Mouse (Mus musculus): ENCODE measurements around the gene Olfr1281.
"Not testable (repeated sequence)": the region's sequence is repeated elsewhere in the genome, so short reads cannot be mapped to it uniquely, and the experiment has no call there.

The Olfr1281 gene

DNA sequence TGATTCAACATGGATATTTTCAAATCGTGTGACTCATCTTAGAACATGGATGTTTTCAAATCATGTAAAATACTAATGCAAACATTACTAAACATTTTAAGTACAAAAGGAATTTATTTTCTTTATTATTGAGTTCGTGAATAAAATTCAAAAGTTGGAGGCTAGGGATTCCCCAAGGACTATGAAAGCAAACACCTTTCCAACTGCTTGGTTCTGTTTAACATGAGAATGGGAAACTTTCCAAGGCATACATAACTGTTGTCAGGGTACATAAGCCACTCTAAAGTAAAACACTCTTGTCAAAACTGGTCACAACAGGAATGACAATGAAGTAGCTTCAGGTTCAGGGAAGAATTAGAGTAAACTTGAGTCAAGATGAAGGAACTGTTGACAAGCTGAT, at the start of gene Olfr1281:
Olfr1281 (plus strand) TSS at position 301 of the 400 bp plus-strand sequence.
- DNase-seq (ENCODE audit: low spot score), result no peak

DNA sequence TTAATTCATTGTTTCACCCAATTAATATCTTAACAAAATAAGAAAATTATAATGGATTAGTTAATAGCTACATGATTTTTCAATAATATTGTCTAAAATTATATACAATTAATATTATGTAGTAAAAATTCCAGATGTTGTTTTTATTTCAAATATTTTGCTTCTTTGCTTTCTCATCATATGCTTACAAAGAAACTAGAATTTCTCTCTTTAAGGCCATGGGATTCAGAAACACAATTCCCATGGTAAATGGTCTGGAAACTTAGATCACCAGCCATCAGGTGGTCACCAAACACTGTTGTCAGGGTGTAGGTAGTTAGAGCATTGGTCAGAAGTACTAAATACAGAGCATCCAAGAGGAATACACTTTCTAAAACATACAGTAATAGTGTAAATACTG, 36.5 kb upstream of the Olfr1281 start, which contains the start of gene Olfr1278:
Olfr1278 (plus strand) TSS at position 301 of the 400 bp plus-strand sequence.
- no peak for DNase-seq (ENCODE audit: low spot score)

DNA sequence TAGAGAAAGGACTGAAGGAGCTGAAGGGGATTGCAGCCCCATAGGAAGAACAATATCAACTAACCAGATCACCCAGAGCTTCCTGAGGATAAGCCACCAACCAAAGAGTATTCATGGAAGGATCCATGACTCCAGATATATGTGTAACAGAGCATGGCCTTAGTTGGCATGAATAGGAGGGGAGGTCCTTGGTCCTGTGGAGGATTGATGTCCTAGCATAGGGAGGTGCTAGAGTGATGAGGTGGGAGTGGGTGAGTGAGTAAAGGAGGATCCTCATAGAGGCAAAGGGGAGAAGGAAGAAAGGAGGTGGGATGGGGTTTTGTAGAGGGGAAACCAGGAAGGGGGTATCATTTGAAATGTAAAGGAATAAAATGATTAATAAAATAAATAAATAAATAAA, 27.8 kb upstream of the Olfr1281 start:
- DNase-seq (ENCODE audit: low spot score), result no peak

DNA sequence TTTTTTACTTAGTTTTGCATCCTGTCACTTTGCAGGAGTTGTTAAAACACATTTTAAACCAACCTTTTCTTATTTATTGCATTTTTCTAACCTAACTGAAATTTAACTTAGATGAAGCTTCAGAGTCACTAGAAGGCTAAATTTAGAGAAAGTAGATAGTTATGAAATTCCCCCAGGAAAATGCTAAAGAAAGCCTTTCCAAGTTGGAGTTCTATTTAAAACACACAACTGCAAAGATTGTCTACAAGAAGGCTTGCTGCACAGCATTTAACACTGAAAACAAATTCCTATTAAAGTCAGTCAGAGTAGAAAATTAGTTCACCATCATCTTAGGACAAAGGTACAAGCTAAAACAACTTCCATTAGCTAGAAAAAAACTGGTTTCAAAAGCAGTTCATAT, 25.9 kb upstream of the Olfr1281 start, which contains the start of gene Olfr1279:
Olfr1279 (plus strand) TSS at position 262 of the 400 bp plus-strand sequence.
- DNase-seq (ENCODE audit: low spot score), result no peak

DNA sequence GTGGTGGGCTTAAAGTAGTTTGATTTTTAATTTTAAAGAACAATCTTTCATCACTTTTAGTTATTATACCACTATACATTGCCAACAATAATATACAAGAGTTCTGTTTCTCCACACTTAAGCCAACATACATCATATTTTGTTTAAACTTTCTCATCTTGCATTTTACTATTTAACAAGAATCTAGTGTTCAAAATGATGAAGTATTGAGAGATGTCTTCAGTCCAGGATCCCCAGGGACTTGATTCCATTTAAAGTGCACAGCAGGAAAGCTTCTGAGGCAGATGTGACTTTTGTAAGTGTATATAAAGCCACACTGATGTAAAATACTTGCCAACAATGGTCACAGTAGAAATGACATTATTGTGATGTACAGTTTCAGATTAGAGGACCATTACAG, 12.6 kb upstream of the Olfr1281 start, which contains the start of gene Olfr1280:
Olfr1280 (plus strand) TSS at position 301 of the 400 bp plus-strand sequence.
- peak; percentile 6 for DNase-seq (ENCODE audit: low spot score)

DNA sequence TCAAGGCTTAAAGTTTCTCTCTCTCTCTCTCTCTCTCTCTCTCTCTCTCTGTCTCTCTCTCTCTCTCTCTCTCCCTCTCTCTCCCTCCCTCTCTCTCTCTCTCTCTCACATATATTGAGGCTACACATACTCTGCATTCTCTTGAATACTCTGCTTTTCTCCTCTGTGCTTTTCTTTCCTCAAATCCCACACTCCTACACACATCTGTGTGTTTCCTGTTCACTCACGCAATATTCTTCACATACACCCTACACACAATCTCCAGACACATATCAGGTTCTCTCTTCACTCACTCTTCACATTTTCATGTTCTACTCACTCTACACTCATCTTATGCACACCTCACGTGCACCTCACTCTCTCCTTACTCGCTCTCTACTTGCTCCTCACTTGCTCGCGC, 7.4 kb downstream of the Olfr1281 start:
- not testable (repeated sequence) for DNase-seq (ENCODE audit: low spot score)

DNA sequence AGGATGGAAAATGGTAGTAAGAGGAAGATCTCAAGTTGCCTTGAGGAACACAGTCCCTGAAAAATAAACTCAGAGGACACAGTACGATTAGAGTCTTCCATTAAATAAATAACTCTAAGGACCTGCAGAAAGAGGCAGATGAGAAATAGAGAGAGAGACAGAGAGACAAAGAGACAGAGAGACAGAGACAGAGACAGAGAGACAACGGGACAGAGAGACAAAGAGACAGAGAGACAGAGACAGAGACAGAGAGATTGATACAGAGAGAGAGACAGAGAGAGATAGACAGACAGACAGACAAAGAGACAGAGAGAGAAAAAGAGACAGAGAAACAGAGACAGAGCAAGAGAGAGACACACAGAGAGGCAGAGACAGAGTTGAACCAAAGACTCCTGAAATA, 9.7 kb downstream of the Olfr1281 start, which contains the start of gene Olfr1282:
Olfr1282 (minus strand) TSS at position 101 of the 400 bp plus-strand sequence.
- DNase-seq (ENCODE audit: low spot score), result no peak

DNA sequence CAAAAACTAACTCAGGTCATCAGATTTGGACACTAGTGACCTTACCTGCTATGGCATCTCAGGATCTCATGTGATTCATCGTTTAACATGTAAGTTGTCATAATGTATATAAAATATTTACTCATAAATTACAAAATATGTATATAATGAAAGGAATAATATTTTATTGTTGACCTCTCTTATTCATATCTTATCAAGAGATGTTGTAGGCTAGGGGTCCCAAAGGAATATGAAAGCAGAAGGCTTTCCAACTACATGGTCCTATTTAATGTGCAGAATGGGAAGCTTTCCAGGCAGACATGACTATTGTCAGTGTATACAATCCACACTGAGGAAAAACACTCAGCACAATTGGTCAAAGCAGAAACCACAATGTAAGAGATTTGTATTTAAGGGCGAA, 40.2 kb downstream of the Olfr1281 start, which contains the start of gene Olfr1283:
Olfr1283 (plus strand) TSS at position 301 of the 400 bp plus-strand sequence.
- no peak for DNase-seq (ENCODE audit: low spot score)

DNA sequence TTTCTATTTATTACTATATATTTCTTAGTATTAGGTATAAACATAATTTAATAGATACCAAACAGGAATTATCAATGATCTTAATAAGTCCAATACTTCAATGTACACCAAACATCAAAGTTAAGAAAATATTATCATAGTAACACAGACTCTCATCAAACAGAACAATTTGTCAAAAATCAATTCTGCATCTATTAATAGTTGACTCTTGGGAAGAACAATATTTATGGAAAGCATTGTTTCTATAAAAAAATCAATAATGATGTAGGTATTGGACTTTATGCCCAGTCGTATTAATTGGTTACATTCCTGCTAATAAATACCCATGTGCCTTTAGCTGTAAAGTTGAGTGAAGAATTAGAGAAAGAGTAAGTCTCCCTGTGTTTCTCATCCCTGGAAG, 48.9 kb downstream of the Olfr1281 start, which contains the start of gene Olfr1284:
Olfr1284 (plus strand) TSS at position 301 of the 400 bp plus-strand sequence.
- DNase-seq (ENCODE audit: low spot score), result no peak
